Mouse (Mus musculus) gastrocnemius, adult 2 months (tissue): Measurements from ENCODE around the gene Tle2. TPM values are rescaled to one million over a fixed set of nuclear protein-coding genes. Genes with fewer than 3 reads are reported as not detected.

Experiments used
- DNase-seq: peaks from one replicate; pipeline ENCODE4 v3.0.0; 2022
- H3K27ac ChIP-seq: fragments of 200-600 bp; 2 replicates; pipeline ENCODE4 v1.8.1; 2022; ENCODE audit warnings: mild to moderate bottlenecking
- H3K4me3 ChIP-seq: fragments of 200-600 bp; 2 replicates; pipeline ENCODE4 v1.8.1; 2022; ENCODE audit warnings: mild to moderate bottlenecking, moderate library complexity
- CTCF ChIP-seq: fragments of 200-600 bp; IDR thresholded peaks from 2 replicates; pipeline ENCODE4 v1.8.1; 2022; ENCODE audit warnings: antibody characterized with exemption, mild to moderate bottlenecking, moderate library complexity
- intact Hi-C: fragments of 180-260 bp; cut with DNase I; formaldehyde crosslinking; loops from one replicate; pipeline ENCODE4 v1.15.1; 2025
- total RNA-seq, 2 experiments: library from RNA; stranded (reverse); gene quantifications; 2 replicates each; pipeline ENCODE4 v1.2.3; 2021

Gene Tle2
- total RNA-seq, 2 experiments from 2014 or later: 5.6 to 7.3 TPM

GRCm38 (mm10) chr10:81544296-81545160 lies 29.8 kb upstream of the Tle2 start:
- Histone ChIP-seq H3K27ac (peak overlapping the region; percentile 96), H3K4me3 (peak overlapping the region; percentile 80)
- DNase-seq: no peak
- intact Hi-C loops: loop anchor here (5.0 to 10.0 kb wide), 2 partner anchors 47 to 170 kb away; partner anchors contain the start of genes Fzr1 and Ncln
- no peak for TF ChIP-seq CTCF

DNA sequence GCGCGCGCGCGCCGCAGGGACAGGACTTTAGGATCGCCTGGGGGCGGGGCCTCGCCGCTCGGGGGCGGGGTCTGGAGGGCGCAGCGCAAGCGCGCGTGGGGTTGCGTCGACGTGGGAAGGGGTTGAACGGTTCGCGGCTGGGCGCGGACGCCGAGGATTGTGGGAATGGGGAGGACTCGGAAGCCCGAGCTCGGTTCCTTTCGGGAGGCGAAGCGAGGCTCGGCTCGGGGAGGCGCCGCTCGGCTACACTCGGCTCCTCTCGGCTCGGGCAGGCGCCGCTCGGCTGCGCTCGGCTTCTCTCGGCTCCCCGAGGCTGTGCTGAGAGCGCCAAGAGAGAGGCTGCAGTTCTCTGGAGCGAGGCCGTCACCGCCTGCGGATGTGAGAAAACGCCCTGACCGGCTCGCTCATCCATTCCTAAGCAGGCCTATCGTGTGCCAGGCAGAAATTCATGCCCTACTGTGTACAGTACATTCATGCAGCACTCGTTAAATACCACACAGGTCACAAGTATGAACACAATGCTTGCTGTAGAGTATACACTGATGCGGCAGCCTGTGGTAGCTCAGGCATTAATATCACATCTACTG lies 29.1 kb upstream of the Tle2 start, which contains the start of gene Gna11:
TSS of gene Gna11 (minus strand) at position 30 of the 587 bp plus-strand sequence.
- intact Hi-C loops: loop anchor here (10.0 kb wide), 1 partner anchor 170 kb away; the partner anchor contains the start of gene Fzr1
- peak; percentile 100 for DNase-seq
- Histone ChIP-seq H3K27ac (peak within 1 kb of the TSS; percentile 96), H3K4me3 (peak within 1 kb of the TSS; percentile 80)
- TF ChIP-seq CTCF: no peak

DNA sequence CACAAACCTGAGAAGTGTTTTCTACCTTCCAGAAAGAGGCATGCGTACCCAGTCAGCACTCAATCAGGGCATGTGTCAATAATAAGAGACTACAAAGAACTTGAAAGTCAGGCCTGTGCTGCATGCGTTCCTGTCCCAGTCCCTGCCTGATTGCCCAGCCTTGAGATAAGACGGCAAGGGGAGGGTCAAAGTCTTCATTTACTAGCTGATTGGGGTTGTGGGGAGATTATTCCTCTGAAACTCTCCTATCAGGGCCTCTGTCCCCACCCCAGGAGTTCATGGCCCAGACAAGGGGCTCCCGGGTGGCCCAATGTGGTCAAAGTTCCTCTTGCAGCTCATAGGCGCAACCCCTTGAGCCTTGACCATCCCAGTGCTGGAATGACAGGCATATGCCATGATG lies 28.0 kb upstream of the Tle2 start:
- intact Hi-C loops: loop anchor here (10.0 kb wide), 1 partner anchor 172 kb away; the partner anchor contains the start of gene Fzr1
- TF ChIP-seq CTCF: no peak
- no peak for DNase-seq
- Histone ChIP-seq H3K27ac (no peak overlapping the region), H3K4me3 (no peak overlapping the region)

GRCm38 (mm10) chr10:81546788-81547571 lies 27.4 kb upstream of the Tle2 start:
- Histone ChIP-seq H3K4me3 (no peak overlapping the region), H3K27ac (no peak overlapping the region)
- no peak for DNase-seq
- no peak for TF ChIP-seq CTCF
- intact Hi-C loops: loop anchor here (10.0 kb wide), 1 partner anchor 172 kb away; the partner anchor contains the start of gene Fzr1

DNA sequence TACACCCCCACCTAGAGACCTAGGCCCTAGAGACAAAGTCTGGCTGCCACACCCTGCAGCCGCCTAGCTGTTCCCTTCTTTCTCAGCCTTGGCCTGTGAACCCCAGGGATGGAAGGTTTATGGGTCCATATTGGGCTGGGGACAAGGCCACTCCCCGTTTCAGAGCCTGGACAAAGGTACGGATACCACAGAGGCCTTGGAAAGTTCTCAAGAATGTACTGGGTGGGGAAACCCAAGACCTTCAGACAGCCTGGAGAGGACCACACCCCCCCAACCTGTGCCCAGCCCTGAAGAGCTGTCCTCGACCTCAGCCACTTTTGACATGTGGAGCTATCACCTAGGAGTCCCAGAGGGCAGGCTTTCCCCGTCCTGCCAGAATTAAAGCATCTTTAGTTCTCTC lies 25.4 kb upstream of the Tle2 start:
- intact Hi-C loops: loop anchor here (10.0 kb wide), 1 partner anchor 174 kb away; the partner anchor contains the start of gene Fzr1
- Histone ChIP-seq H3K4me3 (no peak overlapping the region), H3K27ac (no peak overlapping the region)
- TF ChIP-seq CTCF: no peak
- no peak for DNase-seq

- TF ChIP-seq CTCF: peak; percentile 83
- H3K4me3 ChIP-seq: no peak overlapping the region
- intact Hi-C loops: loop anchor here (1.0 to 5.0 kb wide), 2 partner anchors 33 to 47 kb away; no protein-coding TSS in a partner anchor
- peak; percentile 72 for DNase-seq
- no peak overlapping the region for H3K27ac ChIP-seq
These were observed 24.1 kb upstream of the Tle2 start for GRCm38 (mm10) chr10:81550257-81550656.

GRCm38 (mm10) chr10:81551597-81552102 lies 22.7 kb upstream of the Tle2 start:
- intact Hi-C loops: loop anchor here (5.0 kb wide), 1 partner anchor 34 kb away; no protein-coding TSS in a partner anchor
- DNase-seq: peak; percentile 89
- peak overlapping the region; percentile 59 for H3K4me3 ChIP-seq
- H3K27ac ChIP-seq: peak overlapping the region; percentile 88
- peak; percentile 85; the same call in 1 of the 2 replicates for TF ChIP-seq CTCF

DNA sequence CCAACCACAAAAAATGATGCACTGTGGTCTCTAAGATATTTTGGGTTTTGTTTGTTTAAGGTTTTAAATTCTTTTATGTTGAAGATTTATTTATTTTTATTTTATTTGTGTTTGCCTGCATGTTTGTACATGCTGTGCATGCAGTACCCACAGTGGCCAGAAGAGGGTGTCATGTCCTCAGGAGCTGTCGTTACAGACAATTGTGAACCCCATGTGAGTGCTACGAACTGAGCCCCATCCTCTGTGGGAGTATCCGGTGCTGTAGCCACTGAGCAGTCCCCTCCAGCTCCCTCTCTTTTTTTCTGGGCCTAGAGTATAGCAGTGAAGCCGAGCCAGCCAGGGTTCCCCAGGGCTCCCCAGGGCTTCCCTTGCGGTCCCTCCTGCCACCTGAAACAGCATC lies 21.1 kb upstream of the Tle2 start:
- Histone ChIP-seq H3K27ac (no peak overlapping the region), H3K4me3 (no peak overlapping the region)
- intact Hi-C loops: loop anchor here (5.0 kb wide), 1 partner anchor 36 kb away; no protein-coding TSS in a partner anchor
- peak; percentile 59 for TF ChIP-seq CTCF
- DNase-seq: no peak

GRCm38 (mm10) chr10:81553807-81554755 lies 20.3 kb upstream of the Tle2 start:
- Histone ChIP-seq H3K4me3 (no peak overlapping the region), H3K27ac (no peak overlapping the region)
- no peak for TF ChIP-seq CTCF
- no peak for DNase-seq
- intact Hi-C loops: loop anchor here (5.0 kb wide), 1 partner anchor 37 kb away; no protein-coding TSS in a partner anchor

GRCm38 (mm10) chr10:81556282-81556681 lies 18.1 kb upstream of the Tle2 start:
- no peak overlapping the region for H3K4me3 ChIP-seq
- no peak overlapping the region for H3K27ac ChIP-seq
- no peak for DNase-seq
- intact Hi-C loops: no loop called here
- peak; percentile 51 for TF ChIP-seq CTCF

GRCm38 (mm10) chr10:81557491-81557890 lies 16.9 kb upstream of the Tle2 start:
- intact Hi-C loops: no loop called here
- Histone ChIP-seq H3K27ac (peak overlapping the region; percentile 78), H3K4me3 (no peak overlapping the region)
- no peak for TF ChIP-seq CTCF
- no peak for DNase-seq
